Mouse (Mus musculus): Measurements from ENCODE around the gene Ddx27.
"Not testable (repeated sequence)": the region's sequence is repeated elsewhere in the genome, so short reads cannot be mapped to it uniquely, and the experiment has no call there.

Gene Ddx27
- long read RNA-seq, experiment 1, transcript Ddx27-201 (21 exons, 2,714 nt): major isoform, 12 of 34 reads
- long read RNA-seq, experiment 1, partial matches to known transcripts: 21 of 34 reads
- long read RNA-seq, experiment 1, other reads (novel, unspliced or antisense): 1 of 34 reads
- long read RNA-seq, experiment 2, transcript Ddx27-201 (21 exons, 2,714 nt): major isoform, 10 of 45 reads
- long read RNA-seq, experiment 2, partial matches to known transcripts: 32 of 45 reads
- long read RNA-seq, experiment 2, other reads (novel, unspliced or antisense): 2 of 45 reads

GRCm38 (mm10) chr2:167014702-167015381, at the start of gene Ddx27:
Ddx27 (plus strand) TSS chr2:167015193.
- intact Hi-C loops (cut with DNase I): no loop called here

- intact Hi-C loops (cut with DNase I): no loop called here
These were observed 41.8 kb upstream of the Ddx27 start for GRCm38 (mm10) chr2:166973153-166973552.

- intact Hi-C loops (cut with DNase I): no loop called here
These were observed 40.7 kb upstream of the Ddx27 start for GRCm38 (mm10) chr2:166974177-166974872.

GRCm38 (mm10) chr2:166976356-166976755, 38.6 kb upstream of the Ddx27 start:
- intact Hi-C loops (cut with DNase I): no loop called here

GRCm38 (mm10) chr2:166977490-166977889, 37.5 kb upstream of the Ddx27 start:
- intact Hi-C loops (cut with DNase I): no loop called here

GRCm38 (mm10) chr2:166980161-166980560, 34.8 kb upstream of the Ddx27 start:
- intact Hi-C loops (cut with DNase I): no loop called here

GRCm38 (mm10) chr2:166983351-166983894, 31.6 kb upstream of the Ddx27 start:
- intact Hi-C loops (cut with DNase I): no loop called here

GRCm38 (mm10) chr2:166990861-166991260, 24.1 kb upstream of the Ddx27 start:
- intact Hi-C loops (cut with DNase I): no loop called here

- intact Hi-C loops (cut with DNase I): no loop called here
These were observed 23.0 kb upstream of the Ddx27 start for GRCm38 (mm10) chr2:166991945-166992344.

GRCm38 (mm10) chr2:166995021-166995795, 19.8 kb upstream of the Ddx27 start:
- intact Hi-C loops (cut with DNase I): no loop called here

GRCm38 (mm10) chr2:166995796-166996532, 19.0 kb upstream of the Ddx27 start, which contains the start of gene Stau1:
Stau1 (minus strand) TSS chr2:166996299.
- intact Hi-C loops (cut with DNase I): no loop called here

- intact Hi-C loops (cut with DNase I): no loop called here
These were observed 18.5 kb upstream of the Ddx27 start for GRCm38 (mm10) chr2:166996533-166996894.

- intact Hi-C loops (cut with DNase I): no loop called here
These were observed 13.5 kb upstream of the Ddx27 start for GRCm38 (mm10) chr2:167001486-167001885.

GRCm38 (mm10) chr2:167004099-167004854, 10.7 kb upstream of the Ddx27 start:
- intact Hi-C loops (cut with DNase I): loop anchor here (2.0 kb wide), 1 partner anchor 47 kb away; no protein-coding TSS in a partner anchor

GRCm38 (mm10) chr2:167006355-167006754, 8.6 kb upstream of the Ddx27 start:
- intact Hi-C loops (cut with DNase I): no loop called here

GRCm38 (mm10) chr2:167007001-167007491, 7.9 kb upstream of the Ddx27 start:
- intact Hi-C loops (cut with DNase I): no loop called here

GRCm38 (mm10) chr2:167007565-167007964, 7.4 kb upstream of the Ddx27 start:
- intact Hi-C loops (cut with DNase I): not testable (repeated sequence)

- intact Hi-C loops (cut with DNase I): no loop called here
These were observed 5.5 kb upstream of the Ddx27 start for GRCm38 (mm10) chr2:167009483-167009882.

- intact Hi-C loops (cut with DNase I): no loop called here
These were observed 4.4 kb upstream of the Ddx27 start for GRCm38 (mm10) chr2:167010546-167010945.

- intact Hi-C loops (cut with DNase I): no loop called here
These were observed 357 bp downstream of the Ddx27 start for GRCm38 (mm10) chr2:167015382-167015718.

All from adrenal gland (tissue).